Mouse (Mus musculus) brain, embryonic 14.5 days (tissue): ENCODE data around the gene Slc22a4.
"Not testable (repeated sequence)": the region's sequence is repeated elsewhere in the genome, so short reads cannot be mapped to it uniquely, and the experiment has no call there.

Source experiments
- CTCF ChIP-seq: fragments of 200-500 bp; IDR thresholded peaks from 2 replicates; pipeline ENCODE4 v1.5.1; 2012; ENCODE audit warnings: inconsistent platforms, mild to moderate bottlenecking, moderate library complexity, borderline replicate concordance; ENCODE audit not compliant: insufficient read depth, insufficient read length; ENCODE audit errors: extremely low read depth
- POLR2A ChIP-seq: fragments of 200-500 bp; IDR thresholded peaks from 2 replicates; pipeline ENCODE4 v1.6.1; 2012; ENCODE audit warnings: mild to moderate bottlenecking, inconsistent platforms, borderline replicate concordance; ENCODE audit not compliant: poor library complexity, insufficient read depth, insufficient read length, severe bottlenecking; ENCODE audit errors: extremely low read depth

DNA sequence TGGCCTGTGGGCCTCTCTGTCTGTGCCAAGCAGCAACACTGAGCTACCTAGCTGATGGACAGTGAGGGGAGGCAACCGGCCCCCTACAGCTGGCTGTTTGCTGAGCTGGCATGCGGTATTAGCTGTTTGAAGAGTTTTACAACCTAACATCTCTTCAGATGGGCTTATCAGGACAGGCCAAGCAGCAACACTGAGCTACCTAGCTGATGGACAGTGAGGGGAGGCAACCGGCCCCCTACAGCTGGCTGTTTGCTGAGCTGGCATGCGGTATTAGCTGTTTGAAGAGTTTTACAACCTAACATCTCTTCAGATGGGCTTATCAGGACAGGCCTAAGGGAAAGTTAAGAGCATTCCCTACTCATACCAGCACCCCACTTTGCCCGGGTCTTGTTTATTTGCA is 21.5 kb downstream of the Slc22a4 start:
- not testable (repeated sequence) for TF ChIP-seq POLR2A, CTCF
